Mouse (Mus musculus) G1E (cell line): ENCODE results near the gene Pds5b. TPM values are rescaled to one million over a fixed set of nuclear protein-coding genes. Genes with fewer than 3 reads are reported as not detected.
"Not testable (repeated sequence)": the region's sequence is repeated elsewhere in the genome, so short reads cannot be mapped to it uniquely, and the experiment has no call there.

Experiments used
- ATAC-seq: 2 replicates; pipeline ENCODE4 v1.8.0; 2016; ENCODE audit warnings: mild to moderate bottlenecking; ENCODE audit not compliant: insufficient number of reproducible peaks, poor library complexity, low FRiP score, severe bottlenecking; ENCODE audit errors: extremely low read depth
- DNase-seq: peaks from one replicate; pipeline ENCODE4 v3.0.0; 2012; ENCODE audit warnings: low spot score
- H3K27me3 ChIP-seq: 2 replicates; pipeline ENCODE4 v1.6.1; 2012; ENCODE audit warnings: mild to moderate bottlenecking, low read length, inconsistent platforms; ENCODE audit not compliant: insufficient read depth
- H3K36me3 ChIP-seq: replicated peaks from 2 replicates; pipeline ENCODE3; 2012; ENCODE audit warnings: mild to moderate bottlenecking, inconsistent platforms
- H3K4me1 ChIP-seq: 2 replicates; pipeline ENCODE4 v1.6.1; 2012; ENCODE audit warnings: low read depth, low read length, inconsistent platforms, mixed read lengths; ENCODE audit not compliant: insufficient read depth
- H3K4me3 ChIP-seq: 2 replicates; pipeline ENCODE4 v1.5.1; 2012; ENCODE audit warnings: low read depth, mild to moderate bottlenecking, inconsistent platforms, low read length, moderate library complexity, mixed read lengths
- H3K9me3 ChIP-seq: replicated peaks from 2 replicates; pipeline ENCODE4 v1.6.1; 2012; ENCODE audit warnings: inconsistent platforms
- CTCF ChIP-seq: IDR thresholded peaks from 2 replicates; pipeline ENCODE4 v1.5.1; 2012; ENCODE audit warnings: low read depth, low read length, inconsistent platforms, mixed read lengths
- GATA1 ChIP-seq: IDR thresholded peaks from 2 replicates; pipeline ENCODE4 v1.6.1; 2012; ENCODE audit warnings: borderline replicate concordance, low read length, inconsistent platforms, mixed read lengths
- GATA2 ChIP-seq: IDR thresholded peaks from 2 replicates; pipeline ENCODE4 v1.6.1; 2012; ENCODE audit warnings: low read depth, low read length, inconsistent platforms, borderline replicate concordance
- POLR2AphosphoS5 ChIP-seq: IDR thresholded peaks from 2 replicates; pipeline ENCODE4 v1.6.1; 2012; ENCODE audit warnings: low read depth, low read length, inconsistent platforms; ENCODE audit not compliant: insufficient replicate concordance
- TAL1 ChIP-seq: conservative IDR thresholded peaks from 2 replicates; pipeline ENCODE4 v1.6.1; 2012; ENCODE audit warnings: low read depth, low read length, inconsistent platforms, mixed read lengths
- polyA plus RNA-seq: library from polyadenylated mRNA; stranded (reverse); fragments of >175 nt; gene quantifications from 2 replicates; pipeline ENCODE4 v1.2.3, GENCODE M21; 2012
- total RNA-seq, 2 experiments: library from RNA; stranded (forward) in 1 of 2; stranded (reverse) in 1 of 2; fragments of 200-1000 nt in 1 of 2; fragments of >200 nt in 1 of 2; fragmentation: Nextera tagmentation in 1 of 2; gene quantifications; 2 replicates each; pipeline ENCODE4 v1.2.3; 2014 to 2017

The Pds5b gene
- total and polyA plus RNA-seq, 3 experiments = 3.2 to 87.9 (median 45.5) TPM

DNA sequence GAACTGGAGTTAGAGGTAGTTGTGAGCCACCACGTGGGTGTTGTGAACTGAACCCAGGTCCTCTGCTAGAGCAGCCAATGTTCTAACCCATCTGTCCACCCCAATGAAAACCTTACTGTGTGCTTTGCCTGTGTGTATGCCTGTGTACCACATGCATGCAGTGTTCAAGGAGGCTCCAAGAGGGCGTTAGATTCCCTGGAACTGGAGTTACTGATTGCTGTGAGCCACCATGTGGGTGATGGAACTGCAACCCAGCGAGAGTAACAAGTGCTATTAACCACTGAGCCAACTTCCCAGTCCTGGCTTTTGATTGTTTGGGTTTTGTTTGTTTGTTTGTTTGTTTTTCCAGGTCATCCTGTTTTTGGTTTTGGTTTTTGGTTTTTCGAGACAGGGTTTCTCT, 4.8 kb upstream of the Pds5b start:
- no peaks in the 10 kb centered on the region for H3K9me3 ChIP-seq
- 0 out of 2 replicates have a peak, but pooled peaks cover 2% of the 10 kb centered on the region for H3K27me3 ChIP-seq
- no peak for DNase-seq
- no peak for TF ChIP-seq POLR2AphosphoS5
- TF ChIP-seq CTCF = no peak
- TF ChIP-seq GATA1 = no peak
- TF ChIP-seq GATA2 = no peak
- no peak for TF ChIP-seq TAL1
- no peaks in the 10 kb centered on the region for H3K36me3 ChIP-seq
- H3K4me1 ChIP-seq = peaks cover 9% of the 10 kb centered on the region
- no peak overlapping the region for H3K4me3 ChIP-seq
- ATAC-seq = no peak

DNA sequence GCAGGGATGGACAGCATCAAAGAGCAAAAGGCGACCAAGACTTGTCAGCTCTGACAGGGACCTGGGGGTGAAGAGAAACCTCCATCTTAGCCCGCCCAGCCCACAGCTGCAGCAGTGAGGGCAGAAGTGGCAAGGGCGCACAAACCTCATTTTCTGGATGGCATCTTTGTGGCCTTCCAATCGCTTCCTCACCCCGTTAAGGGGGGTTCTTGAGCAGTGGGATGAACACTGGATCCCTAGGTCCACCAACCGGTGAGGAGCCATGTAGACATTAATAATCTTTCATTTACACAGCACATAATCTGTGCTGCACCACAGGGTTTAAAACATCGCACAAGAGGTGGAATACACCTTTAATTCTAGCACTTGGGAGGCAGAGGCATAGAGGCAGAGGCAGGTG, 1.2 kb upstream of the Pds5b start:
- Histone ChIP-seq H3K4me1 (peaks cover 15% of the 10 kb centered on the region), H3K36me3 (peaks cover 2% of the 10 kb centered on the region), H3K9me3 (no peaks in the 10 kb centered on the region), H3K27me3 (0 out of 2 replicates have a peak, but pooled peaks cover 2% of the 10 kb centered on the region), H3K4me3 (no peak overlapping the region)
- TF ChIP-seq TAL1 = no peak
- no peak for TF ChIP-seq GATA2
- no peak for TF ChIP-seq POLR2AphosphoS5
- TF ChIP-seq GATA1 = no peak
- no peak for TF ChIP-seq CTCF
- ATAC-seq (no peak), DNase-seq (no peak)

DNA sequence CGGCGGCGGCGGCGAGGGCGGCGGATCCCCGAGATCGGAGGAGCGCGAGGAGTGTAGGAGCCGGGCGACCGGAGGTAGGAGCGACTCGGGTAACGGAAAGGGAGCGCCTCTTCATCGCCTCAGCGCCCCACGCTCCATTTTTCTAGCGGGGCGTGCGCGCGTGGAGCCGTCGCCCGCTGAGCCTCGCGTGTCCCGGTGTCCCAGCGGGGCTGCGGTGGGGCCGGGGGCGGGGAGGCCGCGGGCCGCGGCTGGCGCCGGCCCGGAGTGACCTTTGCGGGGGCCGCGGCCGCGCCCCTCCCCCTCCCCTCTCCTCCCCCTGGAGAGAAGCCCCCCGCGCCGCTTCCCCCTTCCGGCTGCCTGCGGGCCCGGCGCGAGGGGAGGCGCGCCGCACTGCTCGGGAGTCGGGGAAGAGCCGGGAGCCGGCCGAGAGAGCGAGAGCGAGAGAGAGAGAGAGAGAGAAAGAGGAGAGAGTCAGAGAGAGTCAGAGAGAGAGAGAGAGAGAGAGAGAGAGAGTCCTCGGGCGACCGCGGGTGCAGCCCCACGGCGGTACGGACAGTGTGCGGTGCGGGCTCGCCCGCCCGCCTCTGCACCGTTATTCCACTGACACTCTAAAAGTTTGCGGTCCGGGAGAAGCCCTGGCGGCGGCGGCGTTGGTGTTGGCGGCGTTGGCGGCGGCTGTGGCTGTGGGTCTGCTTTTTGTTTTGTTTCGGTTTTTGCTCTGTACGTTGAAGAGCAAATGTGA, 512 bp downstream of the Pds5b start:
- peaks cover 15% of the 10 kb centered on the region for H3K4me1 ChIP-seq
- TF ChIP-seq TAL1 (no peak), GATA1 (no peak), CTCF (no peak), POLR2AphosphoS5 (no peak), GATA2 (no peak)
- DNase-seq (peak; percentile 27), ATAC-seq (no peak)
- no peaks in the 10 kb centered on the region for H3K9me3 ChIP-seq
- peak overlapping the region; percentile 90 for H3K4me3 ChIP-seq
- no peaks in the 10 kb centered on the region for H3K27me3 ChIP-seq
- H3K36me3 ChIP-seq = peaks cover 8% of the 10 kb centered on the region

DNA sequence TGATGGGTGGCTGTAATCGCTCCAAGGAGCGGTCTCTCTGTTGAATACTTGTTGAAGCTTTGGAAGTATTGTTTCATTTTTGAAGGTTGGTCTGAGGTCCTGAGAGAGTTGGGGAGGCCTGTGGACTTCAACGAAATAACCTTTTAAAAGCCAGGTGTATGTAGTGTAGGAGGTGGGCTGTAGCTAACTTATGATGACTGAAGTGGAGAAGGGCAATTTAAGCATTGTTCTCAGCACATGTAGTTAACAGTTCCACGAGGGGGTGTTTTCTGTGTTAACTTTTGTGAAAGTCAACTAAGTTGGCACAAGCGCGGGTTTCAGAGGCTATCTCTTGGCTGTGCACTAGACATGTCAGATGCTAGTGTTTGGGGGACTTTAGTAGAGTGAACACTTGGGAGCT, 1.3 kb downstream of the Pds5b start:
- H3K9me3 ChIP-seq = no peaks in the 10 kb centered on the region
- TF ChIP-seq POLR2AphosphoS5 (no peak), GATA2 (no peak), GATA1 (no peak), TAL1 (no peak), CTCF (no peak)
- no peaks in the 10 kb centered on the region for H3K27me3 ChIP-seq
- peak overlapping the region; percentile 90; the same call in 1 of the 2 replicates for H3K4me3 ChIP-seq
- peaks cover 14% of the 10 kb centered on the region for H3K36me3 ChIP-seq
- peaks cover 21% of the 10 kb centered on the region for H3K4me1 ChIP-seq
- ATAC-seq (no peak), DNase-seq (no peak)

DNA sequence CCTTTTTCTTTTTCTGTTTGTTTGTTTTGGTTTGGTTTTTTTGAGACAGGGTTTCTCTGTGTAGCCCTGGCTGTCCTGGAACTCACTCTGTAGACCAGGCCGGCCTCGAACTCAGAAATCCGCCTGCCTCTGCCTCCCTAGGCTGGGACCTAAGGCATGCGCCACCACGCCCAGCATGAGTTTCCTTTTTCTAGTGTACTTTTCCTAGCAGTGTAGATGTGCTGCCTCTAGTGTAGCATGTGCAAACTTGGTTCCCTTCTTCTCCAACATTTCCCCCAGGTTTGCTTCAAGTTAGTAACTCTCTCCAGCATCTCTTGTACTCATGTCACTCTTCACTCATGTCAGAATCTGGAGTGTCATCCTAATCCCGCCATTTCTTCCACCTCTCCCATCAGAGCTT, 9.3 kb downstream of the Pds5b start:
- Histone ChIP-seq H3K36me3 (peaks cover 16% of the 10 kb centered on the region), H3K4me1 (peaks cover 24% of the 10 kb centered on the region)
- ATAC-seq, H3K27me3 ChIP-seq, H3K4me3 ChIP-seq, H3K9me3 ChIP-seq, DNase-seq: not testable (repeated sequence)

DNA sequence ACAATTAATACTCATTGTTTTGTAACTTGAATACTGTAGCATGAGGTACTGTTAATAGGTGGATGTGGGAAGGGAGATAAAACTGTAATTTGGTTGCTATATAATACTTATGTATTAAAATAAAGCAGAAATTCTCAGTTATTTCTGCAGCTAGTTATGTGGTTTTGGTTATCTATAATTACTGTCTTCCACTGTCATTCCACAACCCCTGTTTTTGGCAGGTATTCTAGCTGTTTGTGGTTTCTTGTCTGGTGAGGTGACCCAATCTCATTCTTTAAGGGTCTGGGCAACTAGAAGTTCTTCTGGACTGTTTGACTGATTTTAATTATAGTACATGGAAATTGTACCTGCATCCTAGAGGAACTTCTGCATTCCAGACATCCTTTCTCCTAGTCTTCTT, 17.1 kb downstream of the Pds5b start:
- peaks cover 12% of the 10 kb centered on the region for H3K4me1 ChIP-seq
- peak; percentile 15; the same call in 1 of the 2 replicates for ATAC-seq
- no peak overlapping the region for H3K4me3 ChIP-seq
- TF ChIP-seq GATA1 = no peak
- no peak for TF ChIP-seq GATA2
- TF ChIP-seq TAL1 = no peak
- no peak for TF ChIP-seq CTCF
- TF ChIP-seq POLR2AphosphoS5 = no peak
- H3K27me3 ChIP-seq = no peaks in the 10 kb centered on the region
- DNase-seq = no peak
- H3K36me3 ChIP-seq = peaks cover 5% of the 10 kb centered on the region
- H3K9me3 ChIP-seq = no peaks in the 10 kb centered on the region

DNA sequence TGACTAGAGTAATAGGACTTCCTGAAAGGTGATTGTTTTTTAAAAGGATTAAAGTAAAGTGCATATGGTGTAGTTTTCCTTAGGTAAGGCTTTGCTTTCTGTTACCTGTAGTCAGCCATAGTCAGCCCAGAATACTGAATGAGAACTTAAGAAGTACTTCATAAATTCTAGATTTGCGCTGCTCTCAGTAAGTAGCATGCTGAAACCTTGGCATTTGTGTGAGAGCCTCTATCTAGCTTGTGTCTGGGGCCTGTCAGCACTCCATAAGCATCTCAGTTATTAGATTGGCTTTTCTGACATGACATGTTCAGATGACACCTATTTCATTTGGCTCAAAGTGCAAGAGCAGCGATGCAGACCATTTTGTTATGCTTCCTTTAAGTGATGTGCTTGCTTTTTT, 19.7 kb downstream of the Pds5b start:
- Histone ChIP-seq H3K36me3 (peaks cover 11% of the 10 kb centered on the region), H3K4me1 (peaks cover 11% of the 10 kb centered on the region), H3K4me3 (no peak overlapping the region), H3K9me3 (no peaks in the 10 kb centered on the region), H3K27me3 (no peaks in the 10 kb centered on the region)
- no peak for TF ChIP-seq GATA1
- TF ChIP-seq POLR2AphosphoS5 = no peak
- no peak for TF ChIP-seq GATA2
- ATAC-seq = no peak
- no peak for DNase-seq
